Mouse (Mus musculus) liver, embryonic 18 days (tissue): ENCODE measurements around the gene Polq. TPM values are rescaled to one million over a fixed set of nuclear protein-coding genes. Genes with fewer than 3 reads are reported as not detected.

Experiments used
- polyA plus RNA-seq: library from polyadenylated mRNA; depleted of rRNA; stranded (reverse); fragments of >200 nt; gene quantifications from 2 replicates; pipeline ENCODE4 v1.2.3, GENCODE M21; 2012; rRNA removed

The Polq gene
- polyA plus RNA-seq = 3.5 and 4.0 TPM in 2 replicates

DNA sequence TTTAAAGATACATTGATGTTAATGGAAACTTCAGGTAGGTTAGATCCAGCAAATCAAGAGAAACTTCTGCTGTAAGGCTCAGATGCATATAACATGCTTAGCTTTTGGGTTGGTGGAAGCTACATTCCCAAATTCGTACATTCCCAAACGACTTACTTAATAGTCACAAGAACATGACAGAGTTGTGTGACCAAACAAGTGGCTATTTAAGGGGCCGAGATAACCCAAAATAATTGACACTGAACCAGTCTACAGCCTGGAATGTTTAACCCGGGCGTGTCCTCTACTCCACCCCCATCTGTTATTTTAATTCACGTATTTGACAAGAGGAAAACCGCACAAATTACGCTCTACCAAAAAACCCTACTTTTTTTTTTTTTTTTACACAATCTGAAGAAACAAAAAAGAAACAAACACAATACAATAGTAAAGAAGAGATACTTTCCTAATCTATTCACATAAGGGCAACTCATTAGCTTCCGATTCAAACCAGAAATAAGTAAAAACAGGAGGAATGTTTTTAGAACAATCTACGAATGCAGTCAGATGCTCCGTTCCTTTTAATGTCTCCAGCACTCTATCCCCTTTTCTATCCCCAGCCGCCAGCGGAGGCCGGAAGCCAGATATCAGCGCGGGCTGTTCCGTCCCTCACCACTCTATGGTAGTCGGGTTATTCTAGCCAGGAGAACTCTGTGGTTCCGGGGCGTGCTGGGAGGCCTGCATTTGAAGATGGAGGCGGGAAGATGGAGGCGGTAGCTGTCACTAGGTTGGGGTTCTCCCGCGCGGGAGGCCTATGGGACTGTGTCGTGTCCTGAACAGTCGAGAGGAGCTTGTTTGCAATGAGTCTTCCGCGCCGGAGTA is at the start of gene Polq:
Gene Polq, plus strand, starts transcription at position 726 of the 861 bp plus-strand sequence.

DNA sequence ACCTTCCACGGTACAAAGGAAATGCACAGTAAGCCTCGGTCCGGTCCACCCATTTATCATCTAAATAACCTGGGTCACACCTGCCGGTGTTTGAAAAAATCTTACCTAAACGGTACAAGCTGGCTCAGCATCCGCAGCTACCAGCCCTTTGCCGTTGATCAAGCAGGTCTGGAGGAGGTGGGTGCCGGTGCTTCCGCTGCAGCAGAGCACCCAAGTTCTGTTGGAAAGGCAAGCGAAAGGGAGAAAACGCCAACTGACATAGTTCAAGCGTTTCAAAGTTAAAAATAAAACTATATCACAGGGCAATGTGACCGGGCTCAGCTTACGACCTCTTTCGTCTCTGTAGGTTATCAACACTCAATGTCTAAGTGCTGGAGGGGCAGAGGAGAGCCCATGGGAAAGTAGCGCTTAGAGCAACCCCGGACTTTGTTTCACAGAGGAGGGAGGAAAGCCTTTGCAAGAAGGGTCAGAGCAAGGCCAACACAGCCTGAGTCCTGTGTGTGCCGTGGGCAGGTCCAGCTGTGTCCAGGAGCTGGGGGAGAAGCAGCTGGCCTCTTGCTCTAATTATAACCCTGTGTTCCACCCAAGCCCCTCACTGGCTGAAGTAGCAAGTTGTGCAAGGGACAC is 21.5 kb upstream of the Polq start, which contains the start of gene Fbxo40:
Gene Fbxo40, minus strand, starts transcription at position 469 of the 627 bp plus-strand sequence.

Other genes with a start within 250 kb of the Polq start
- 0.40 and 2.2 TPM in 2 replicates for gene Slc15a2, start 226.8 kb upstream of the Polq start, polyA plus RNA-seq
- gene Iqcb1, start 183.4 kb upstream of the Polq start, polyA plus RNA-seq = 5.2 and 6.4 TPM in 2 replicates
- 0.31 and 0.56 TPM in 2 replicates for gene Eaf2, start 136.8 kb upstream of the Polq start, polyA plus RNA-seq
- gene Golgb1, start 136.6 kb upstream of the Polq start, polyA plus RNA-seq = 16.2 and 20.4 TPM in 2 replicates
- 21.4 and 23.9 TPM in 2 replicates for gene Hcls1, start 76.8 kb upstream of the Polq start, polyA plus RNA-seq
- 0.01 and 0.02 TPM in 2 replicates for gene Fbxo40, start 21.3 kb upstream of the Polq start, polyA plus RNA-seq